Mouse (Mus musculus): ENCODE measurements at regions not wholly inside any gene's neighbourhood (a gene's known extent, or its start where the extent isn't known, plus 50 kb on each side); places are given as distances from the start of the nearest gene placed in this dataset.

DNA sequence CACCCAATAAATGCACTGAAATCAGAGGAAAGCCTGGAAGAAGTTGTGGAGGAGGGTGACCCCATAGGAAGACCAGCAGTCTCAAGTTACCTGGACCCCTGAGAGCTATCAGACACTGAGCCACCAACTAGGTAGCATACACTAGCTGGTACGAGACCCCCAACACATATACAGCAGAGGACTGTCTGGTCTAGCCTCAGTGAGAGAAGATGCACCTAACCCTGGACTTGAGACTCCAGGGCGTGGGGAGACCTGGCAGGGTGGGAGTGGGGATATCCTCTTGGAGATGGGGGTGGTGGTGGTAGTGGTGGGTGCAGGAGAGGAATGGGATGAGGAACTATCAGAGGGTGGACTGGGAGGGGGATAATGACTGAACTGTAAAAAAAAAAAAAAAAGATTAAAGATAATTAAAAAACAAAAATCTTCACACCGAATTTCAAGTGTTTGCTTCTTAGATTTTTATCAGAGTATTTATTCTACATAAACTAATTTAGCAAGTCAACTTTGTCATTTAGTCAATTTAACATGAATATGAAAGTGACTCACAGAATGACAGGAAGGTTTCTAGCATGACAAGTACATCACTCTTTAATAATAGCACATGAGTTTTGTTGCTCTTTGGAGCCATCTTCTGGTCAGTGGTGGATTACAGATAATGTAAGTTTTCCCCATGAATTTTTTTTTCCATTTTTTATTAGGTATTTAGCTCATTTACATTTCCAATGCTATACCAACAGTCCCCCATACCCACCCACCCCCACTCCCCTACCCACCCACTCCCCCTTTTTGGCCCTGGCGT, 82.5 kb upstream of the Ugp2 start:
- TF ChIP-seq CTCF (conservative IDR thresholded peaks at IDR 0.05; ENCODE audit: low read length), result 0 out of 2 replicates have a peak, but pooled peaks have one; percentile 8
- no peak for TF ChIP-seq POU5F1 (IDR thresholded peaks at IDR 0.05; ENCODE audit: borderline replicate concordance, low read length)
- no peak for TF ChIP-seq NANOG (IDR thresholded peaks at IDR 0.05; ENCODE audit: borderline replicate concordance, low read length)
